Mouse (Mus musculus) lung, adult 2 months (tissue): ENCODE results near the gene Vmn1r192.
"Not testable (repeated sequence)": the region's sequence is repeated elsewhere in the genome, so short reads cannot be mapped to it uniquely, and the experiment has no call there.

Experiments used
- CTCF ChIP-seq: fragments of 200-500 bp; IDR thresholded peaks from 2 replicates; pipeline ENCODE4 v1.5.1; 2011; ENCODE audit warnings: mild to moderate bottlenecking, low read length, control low read depth; ENCODE audit not compliant: insufficient read depth
- POLR2A ChIP-seq: fragments of 200-500 bp; IDR thresholded peaks from 2 replicates; pipeline ENCODE4 v1.6.1; 2011; ENCODE audit warnings: low read depth, mild to moderate bottlenecking, control low read depth, low read length, borderline replicate concordance; ENCODE audit errors: extremely low read depth

DNA sequence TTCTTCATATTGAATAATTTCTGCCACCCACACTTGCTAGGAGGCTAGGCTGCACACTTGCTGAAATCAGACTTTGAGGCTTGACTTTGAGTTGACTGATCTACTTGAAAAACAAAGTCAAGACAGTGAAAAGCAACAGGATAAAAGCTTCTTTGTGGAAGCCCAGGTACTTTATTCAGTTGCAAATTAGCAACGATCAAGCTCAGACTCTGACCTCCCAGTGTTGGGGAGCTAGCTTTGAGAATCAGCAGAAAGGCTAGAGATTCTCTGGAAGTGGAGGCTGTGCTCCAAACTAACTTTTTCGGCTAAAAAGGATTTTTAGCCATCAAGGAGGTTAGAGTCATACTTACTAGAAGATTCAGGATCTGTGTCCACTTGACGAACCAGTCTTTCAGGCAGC lies 1.8 kb upstream of the Vmn1r192 start:
- TF ChIP-seq CTCF, POLR2A: not testable (repeated sequence)
